Mouse (Mus musculus): ENCODE data around the gene Meox1. TPM values are rescaled to one million over a fixed set of nuclear protein-coding genes. Genes with fewer than 3 reads are reported as not detected.

Meox1 gene
- polyA plus RNA-seq, 1 experiment from 2014 or later: 0.90 TPM

- DNase-seq (ENCODE audit: low spot score) (no peak), ATAC-seq (ENCODE audit: low FRiP score) (no peak)
- Histone ChIP-seq H3K9ac (no peak overlapping the region), H3K27me3 (ENCODE audit: control insufficient read depth, insufficient read depth, low read length) (no peaks in the 10 kb centered on the region), H3K27ac (no peak overlapping the region), H3K4me1 (replicated peaks; ENCODE audit: control insufficient read depth, insufficient read depth, low read length) (peaks cover 20% of the 10 kb centered on the region), H3K9me3 (ENCODE audit: control insufficient read depth, low read length) (no peaks in the 10 kb centered on the region), H3K36me3 (replicated peaks; ENCODE audit: control insufficient read depth, insufficient read depth) (no peaks in the 10 kb centered on the region), H3K4me2 (replicated peaks) (no peak overlapping the region), H3K4me3 (replicated peaks; ENCODE audit: low read length) (no peak overlapping the region)
- 81% methylated on average over 12 of the region's 12 CpGs for WGBS
Observed at GRCm38 (mm10) chr11:101886436-101886835, 7.7 kb downstream of the Meox1 start.

- peaks cover 21% of the 10 kb centered on the region for H3K4me1 ChIP-seq (replicated peaks; ENCODE audit: control insufficient read depth, insufficient read depth, low read length)
- DNase-seq (ENCODE audit: low spot score): no peak
- H3K27me3 ChIP-seq (ENCODE audit: control insufficient read depth, insufficient read depth, low read length): no peaks in the 10 kb centered on the region
- H3K9ac ChIP-seq: no peak overlapping the region
- no peak overlapping the region for H3K4me3 ChIP-seq (replicated peaks; ENCODE audit: low read length)
- WGBS: 63% methylated on average over 6 of the region's 6 CpGs
- H3K27ac ChIP-seq: no peak overlapping the region
- no peaks in the 10 kb centered on the region for H3K36me3 ChIP-seq (replicated peaks; ENCODE audit: control insufficient read depth, insufficient read depth)
- H3K4me2 ChIP-seq (replicated peaks): no peak overlapping the region
- no peaks in the 10 kb centered on the region for H3K9me3 ChIP-seq (ENCODE audit: control insufficient read depth, low read length)
- no peak for ATAC-seq (ENCODE audit: low FRiP score)
Observed at GRCm38 (mm10) chr11:101885881-101886319, 8.3 kb downstream of the Meox1 start.

- DNase-seq (ENCODE audit: low spot score): no peak
- H3K4me3 ChIP-seq (replicated peaks; ENCODE audit: low read length): no peak overlapping the region
- no peaks in the 10 kb centered on the region for H3K36me3 ChIP-seq (replicated peaks; ENCODE audit: control insufficient read depth, insufficient read depth)
- ATAC-seq (ENCODE audit: low FRiP score): no peak
- no peak overlapping the region for H3K9ac ChIP-seq
- no peak overlapping the region for H3K27ac ChIP-seq
- no peaks in the 10 kb centered on the region for H3K9me3 ChIP-seq (ENCODE audit: control insufficient read depth, low read length)
- no peak overlapping the region for H3K4me2 ChIP-seq (replicated peaks)
- WGBS: 55% methylated on average over 6 of the region's 6 CpGs
- H3K27me3 ChIP-seq (ENCODE audit: control insufficient read depth, insufficient read depth, low read length): no peaks in the 10 kb centered on the region
- H3K4me1 ChIP-seq (replicated peaks; ENCODE audit: control insufficient read depth, insufficient read depth, low read length): peaks cover 21% of the 10 kb centered on the region
Observed at GRCm38 (mm10) chr11:101885232-101885631, 8.9 kb downstream of the Meox1 start.

- H3K4me1 ChIP-seq (replicated peaks; ENCODE audit: control insufficient read depth, insufficient read depth, low read length): peaks cover 9% of the 10 kb centered on the region
- DNase-seq (ENCODE audit: low spot score) (no peak), ATAC-seq (ENCODE audit: low FRiP score) (no peak)
- no peak overlapping the region for H3K4me3 ChIP-seq (replicated peaks; ENCODE audit: low read length)
- no peak overlapping the region for H3K9ac ChIP-seq
- H3K27me3 ChIP-seq (ENCODE audit: control insufficient read depth, insufficient read depth, low read length): no peaks in the 10 kb centered on the region
- WGBS: 63% methylated on average over 2 of the region's 2 CpGs
- H3K9me3 ChIP-seq (ENCODE audit: control insufficient read depth, low read length): no peaks in the 10 kb centered on the region
- no peak overlapping the region for H3K27ac ChIP-seq
- no peak overlapping the region for H3K4me2 ChIP-seq (replicated peaks)
- H3K36me3 ChIP-seq (replicated peaks; ENCODE audit: control insufficient read depth, insufficient read depth): no peaks in the 10 kb centered on the region
Observed at GRCm38 (mm10) chr11:101883911-101884310, 10.3 kb downstream of the Meox1 start.

- 81% methylated on average over 11 of the region's 11 CpGs for WGBS
- DNase-seq (ENCODE audit: low spot score) (no peak), ATAC-seq (ENCODE audit: low FRiP score) (no peak)
- H3K36me3 ChIP-seq (replicated peaks; ENCODE audit: control insufficient read depth, insufficient read depth): no peaks in the 10 kb centered on the region
- no peak overlapping the region for H3K4me3 ChIP-seq (replicated peaks; ENCODE audit: low read length)
- no peaks in the 10 kb centered on the region for H3K9me3 ChIP-seq (ENCODE audit: control insufficient read depth, low read length)
- H3K4me1 ChIP-seq (replicated peaks; ENCODE audit: control insufficient read depth, insufficient read depth, low read length): peaks cover 9% of the 10 kb centered on the region
- no peaks in the 10 kb centered on the region for H3K27me3 ChIP-seq (ENCODE audit: control insufficient read depth, insufficient read depth, low read length)
- no peak overlapping the region for H3K27ac ChIP-seq
- H3K4me2 ChIP-seq (replicated peaks): no peak overlapping the region
- no peak overlapping the region for H3K9ac ChIP-seq
Observed at GRCm38 (mm10) chr11:101882500-101883290, 11.5 kb downstream of the Meox1 start.

- DNase-seq (ENCODE audit: low spot score) (no peak), ATAC-seq (ENCODE audit: low FRiP score) (peak; percentile 46; the same call in 1 of the 2 replicates)
Observed at GRCm38 (mm10) chr11:101881604-101882071, 12.5 kb downstream of the Meox1 start.

GRCm38 (mm10) chr11:101881185-101881584, 13.0 kb downstream of the Meox1 start:
- H3K9me3 ChIP-seq (ENCODE audit: control insufficient read depth, low read length): no peaks in the 10 kb centered on the region
- H3K4me2 ChIP-seq (replicated peaks): peak overlapping the region; percentile 40
- no peak overlapping the region for H3K4me3 ChIP-seq (replicated peaks; ENCODE audit: low read length)
- DNase-seq (ENCODE audit: low spot score) (no peak), ATAC-seq (ENCODE audit: low FRiP score) (no peak)
- no peaks in the 10 kb centered on the region for H3K36me3 ChIP-seq (replicated peaks; ENCODE audit: control insufficient read depth, insufficient read depth)
- H3K9ac ChIP-seq: 0 out of 2 replicates have a peak overlapping the region, but pooled peaks have one; percentile 17
- no peak overlapping the region for H3K27ac ChIP-seq
- H3K4me1 ChIP-seq (replicated peaks; ENCODE audit: control insufficient read depth, insufficient read depth, low read length): peaks cover 9% of the 10 kb centered on the region
- H3K27me3 ChIP-seq (ENCODE audit: control insufficient read depth, insufficient read depth, low read length): no peaks in the 10 kb centered on the region
- WGBS: 70% methylated on average over 7 of the region's 7 CpGs

More at GRCm38 (mm10) chr11:101881604-101882071, 12.5 kb downstream of the Meox1 start:
- WGBS: 5% methylated on average over 24 of the region's 24 CpGs
- Histone ChIP-seq H3K27me3 (ENCODE audit: control insufficient read depth, insufficient read depth, low read length) (no peaks in the 10 kb centered on the region), H3K4me3 (replicated peaks; ENCODE audit: low read length) (no peak overlapping the region), H3K4me2 (replicated peaks) (peak overlapping the region; percentile 40), H3K27ac (no peak overlapping the region), H3K4me1 (replicated peaks; ENCODE audit: control insufficient read depth, insufficient read depth, low read length) (peaks cover 9% of the 10 kb centered on the region), H3K9ac (peak overlapping the region; percentile 17; the same call in 1 of the 2 replicates), H3K9me3 (ENCODE audit: control insufficient read depth, low read length) (no peaks in the 10 kb centered on the region), H3K36me3 (replicated peaks; ENCODE audit: control insufficient read depth, insufficient read depth) (no peaks in the 10 kb centered on the region)

GRCm38 (mm10) chr11:101879672-101880071, 14.5 kb downstream of the Meox1 start:
- Histone ChIP-seq H3K36me3 (replicated peaks; ENCODE audit: control insufficient read depth, insufficient read depth) (no peaks in the 10 kb centered on the region), H3K4me2 (replicated peaks) (no peak overlapping the region), H3K27ac (no peak overlapping the region), H3K9me3 (ENCODE audit: control insufficient read depth, low read length) (no peaks in the 10 kb centered on the region), H3K27me3 (ENCODE audit: control insufficient read depth, insufficient read depth, low read length) (no peaks in the 10 kb centered on the region), H3K4me1 (replicated peaks; ENCODE audit: control insufficient read depth, insufficient read depth, low read length) (peaks cover 16% of the 10 kb centered on the region), H3K4me3 (replicated peaks; ENCODE audit: low read length) (no peak overlapping the region), H3K9ac (no peak overlapping the region)
- 67% methylated on average over 4 of the region's 4 CpGs for WGBS
- DNase-seq (ENCODE audit: low spot score) (no peak), ATAC-seq (ENCODE audit: low FRiP score) (no peak)

GRCm38 (mm10) chr11:101878696-101879095, 15.5 kb downstream of the Meox1 start:
- no peak overlapping the region for H3K4me2 ChIP-seq (replicated peaks)
- no peaks in the 10 kb centered on the region for H3K27me3 ChIP-seq (ENCODE audit: control insufficient read depth, insufficient read depth, low read length)
- DNase-seq (ENCODE audit: low spot score) (no peak), ATAC-seq (ENCODE audit: low FRiP score) (no peak)
- H3K9me3 ChIP-seq (ENCODE audit: control insufficient read depth, low read length): no peaks in the 10 kb centered on the region
- H3K36me3 ChIP-seq (replicated peaks; ENCODE audit: control insufficient read depth, insufficient read depth): no peaks in the 10 kb centered on the region
- H3K4me1 ChIP-seq (replicated peaks; ENCODE audit: control insufficient read depth, insufficient read depth, low read length): peaks cover 16% of the 10 kb centered on the region
- 46% methylated on average over 6 of the region's 6 CpGs for WGBS
- H3K9ac ChIP-seq: no peak overlapping the region
- no peak overlapping the region for H3K4me3 ChIP-seq (replicated peaks; ENCODE audit: low read length)
- H3K27ac ChIP-seq: no peak overlapping the region

Data from hindbrain, embryonic 14.5 days (tissue).